Mouse (Mus musculus) bone marrow macrophage, adult 2 months (primary cell): ENCODE measurements around the gene Lpcat1.

ENCODE experiments used
- CTCF ChIP-seq: IDR thresholded peaks from 2 replicates; pipeline ENCODE4 v1.5.1; 2012; ENCODE audit warnings: low read depth, mild to moderate bottlenecking, low read length, moderate library complexity
- POLR2A ChIP-seq: IDR thresholded peaks from 2 replicates; pipeline ENCODE4 v1.6.1; 2012; ENCODE audit warnings: mild to moderate bottlenecking, low read depth, low read length, borderline replicate concordance

DNA sequence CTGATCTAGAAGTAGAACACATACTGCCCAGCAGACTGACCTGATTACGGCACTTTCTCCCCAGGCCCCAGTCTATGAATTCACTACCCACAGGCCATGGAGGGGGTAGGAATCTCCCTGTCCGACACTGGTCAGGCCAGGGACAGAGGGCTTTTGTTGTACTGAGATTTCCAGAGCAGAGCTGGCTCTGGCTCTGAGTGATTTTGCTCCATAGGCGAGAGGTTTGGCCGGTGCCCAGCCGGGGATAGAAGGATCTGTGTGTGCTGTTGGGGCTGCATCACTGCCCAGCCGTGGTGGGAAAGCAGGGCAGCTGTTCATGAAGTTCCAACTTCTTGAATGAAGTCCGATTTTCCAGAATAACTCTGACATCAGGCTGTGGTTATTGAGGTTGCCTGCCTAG, 20.1 kb upstream of the Lpcat1 start:
- no peak for TF ChIP-seq CTCF
- no peak for TF ChIP-seq POLR2A
